Mouse (Mus musculus): ENCODE data around the gene Gm44503.

DNA sequence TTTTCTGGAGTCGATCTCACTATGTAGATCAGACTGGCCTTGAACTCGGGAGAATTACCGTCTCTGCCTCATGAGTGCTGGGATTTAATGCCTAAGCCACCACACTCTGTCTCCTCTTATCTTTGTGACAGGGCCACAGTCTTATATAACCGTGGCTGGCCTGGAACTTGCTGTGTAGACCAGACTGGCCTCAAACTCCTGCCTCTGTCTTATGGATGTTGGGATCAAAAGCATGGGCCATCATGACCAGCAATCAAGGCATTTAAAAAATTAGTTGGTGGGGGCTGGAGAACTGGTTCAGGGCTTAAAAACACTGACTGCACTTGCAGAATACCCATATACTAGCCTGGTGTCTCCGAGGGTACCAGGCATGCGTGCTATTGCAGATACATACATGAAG is 81.4 kb downstream of the Gm44503 start, which contains the start of gene Pigb:
- TF ChIP-seq CTCF (IDR thresholded peaks at IDR 0.05; ENCODE audit: borderline replicate concordance, control insufficient read depth, extremely low read depth, insufficient read depth, low read length, poor library complexity) (no peak), POLR2A (IDR thresholded peaks at IDR 0.05; ENCODE audit: control insufficient read depth, extremely low read depth, insufficient read depth, low read length, poor library complexity) (no peak)

Measured in thymus, adult 2 months (tissue).